Mouse (Mus musculus): ENCODE data around the gene 1600014C23Rik.
A peak's percentile ranks its signal among the peaks of the same experiment; 100 is the strongest.

Gene 1600014C23Rik

DNA sequence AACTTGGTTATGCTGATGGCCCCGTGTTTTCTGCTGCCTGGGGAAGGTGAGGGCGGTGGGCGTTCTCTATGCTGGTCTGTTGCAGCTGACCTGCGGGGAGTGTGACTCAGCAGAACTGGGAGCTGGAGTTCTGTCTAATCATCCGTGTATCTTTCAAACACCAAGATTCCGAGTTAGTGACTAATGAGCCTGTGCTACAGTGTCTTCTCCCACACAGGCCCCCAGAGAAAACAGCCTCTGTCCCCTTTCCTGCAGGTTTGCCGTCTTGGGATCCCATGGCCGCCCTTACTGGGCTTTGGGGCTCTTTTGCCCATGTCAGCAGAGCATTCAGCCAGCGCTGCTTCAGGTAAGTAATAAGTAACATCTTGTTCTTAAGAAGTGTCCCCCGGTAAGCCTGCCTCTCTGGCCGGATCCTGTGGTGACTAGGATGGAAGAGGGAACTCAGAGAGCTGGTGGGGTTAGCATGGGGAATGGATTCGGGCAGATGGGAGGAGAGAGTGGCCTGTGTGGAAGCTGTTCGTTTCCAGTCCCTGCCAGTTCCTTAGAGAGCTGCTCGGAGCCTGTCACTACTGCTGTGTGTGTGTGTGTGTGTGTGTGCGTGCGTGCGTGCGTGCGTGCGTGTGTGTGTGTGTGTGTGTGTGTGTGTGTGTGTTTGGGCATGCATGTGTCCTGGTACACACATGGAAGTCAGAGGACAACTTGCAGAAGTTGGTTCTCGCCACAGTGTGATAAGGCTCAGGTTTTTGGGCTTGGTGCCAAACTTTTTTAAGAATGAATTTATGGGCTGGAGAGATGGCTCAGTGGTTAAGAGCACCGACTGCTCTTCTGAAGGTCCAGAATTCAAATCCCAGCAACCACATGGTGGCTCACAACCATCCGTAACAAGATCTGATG is 38.2 kb downstream of the 1600014C23Rik start:
- ATAC-seq (ENCODE audit: insufficient number of reproducible peaks, low FRiP score, low TSS enrichment) = no peak

DNA sequence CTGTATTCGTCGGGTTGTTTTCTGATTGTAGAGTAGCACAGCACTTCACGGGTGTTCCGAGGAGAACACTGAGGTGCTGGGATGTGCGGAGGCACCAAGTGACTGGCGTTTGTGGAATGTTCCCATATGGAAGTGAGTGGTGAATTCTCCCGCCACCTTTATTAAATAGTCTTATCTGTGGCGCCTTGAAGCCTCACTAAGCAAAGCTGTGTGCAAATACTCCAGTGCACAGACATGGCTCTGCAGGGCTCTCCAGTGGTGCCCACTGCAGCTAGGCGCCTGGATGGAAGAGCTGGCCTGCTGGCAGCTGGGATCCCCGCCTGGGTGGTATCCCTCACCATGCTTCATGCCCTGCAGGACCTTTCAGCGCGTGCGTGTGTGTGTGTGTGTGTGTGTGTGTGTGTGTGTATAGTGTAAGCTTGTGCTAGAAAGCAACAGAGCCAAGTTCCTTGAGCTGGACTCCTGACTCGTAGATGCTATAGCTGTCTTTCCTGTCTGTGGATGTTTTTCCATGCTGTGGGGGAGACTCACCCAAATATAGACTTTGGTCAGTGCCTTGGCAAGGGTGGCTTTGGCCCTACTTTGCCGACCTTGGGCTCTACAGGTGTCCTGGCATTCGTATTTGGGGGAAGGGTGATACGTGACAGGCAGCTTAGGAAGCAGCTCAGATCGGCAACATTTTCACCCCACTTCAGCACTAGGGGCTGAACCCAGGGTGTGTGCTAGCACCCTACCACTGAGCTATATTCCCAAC is 39.7 kb downstream of the 1600014C23Rik start:
- no peak for ATAC-seq (ENCODE audit: insufficient number of reproducible peaks, low FRiP score, low TSS enrichment)

DNA sequence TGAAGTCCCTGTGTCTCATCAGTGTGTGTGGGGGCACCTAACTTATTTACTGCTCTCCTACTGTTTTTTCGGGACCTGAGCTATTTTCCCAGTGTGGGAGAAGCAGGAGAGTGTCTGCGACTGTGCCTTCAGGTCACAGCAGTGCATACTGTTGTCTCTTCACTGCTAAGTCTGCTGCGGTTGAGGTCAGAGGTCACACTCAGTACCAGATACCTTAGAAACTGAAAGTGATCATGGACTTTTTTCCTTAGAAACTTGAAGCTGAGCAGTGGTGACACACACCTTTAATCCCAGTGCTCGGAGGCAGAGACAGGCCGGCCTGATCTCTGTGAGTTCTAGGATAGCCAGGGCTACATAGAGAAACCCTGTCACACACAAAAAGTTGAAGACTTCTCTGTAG is 41.5 kb downstream of the 1600014C23Rik start:
- ATAC-seq (ENCODE audit: insufficient number of reproducible peaks, low FRiP score, low TSS enrichment) = no peak

DNA sequence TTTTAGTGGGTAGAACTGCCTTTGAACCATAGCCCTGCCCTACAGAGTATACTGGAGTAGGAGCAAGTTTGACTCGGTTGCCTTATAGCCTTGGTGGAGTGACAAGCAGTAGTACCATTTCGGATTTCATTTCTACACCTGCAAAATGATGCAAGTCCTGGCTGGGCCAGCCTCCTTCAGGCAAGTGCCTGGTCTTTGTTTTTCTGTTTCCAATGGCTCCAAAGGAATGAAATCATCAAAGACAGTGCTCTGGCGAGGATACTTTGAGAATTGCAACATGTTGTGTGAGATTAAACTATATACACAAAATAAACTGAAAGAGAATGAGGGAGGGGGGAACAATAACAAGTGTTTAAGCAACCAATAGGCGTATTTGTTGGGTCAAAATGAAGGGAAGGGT is 43.6 kb downstream of the 1600014C23Rik start:
- no peak for ATAC-seq (ENCODE audit: insufficient number of reproducible peaks, low FRiP score, low TSS enrichment)

DNA sequence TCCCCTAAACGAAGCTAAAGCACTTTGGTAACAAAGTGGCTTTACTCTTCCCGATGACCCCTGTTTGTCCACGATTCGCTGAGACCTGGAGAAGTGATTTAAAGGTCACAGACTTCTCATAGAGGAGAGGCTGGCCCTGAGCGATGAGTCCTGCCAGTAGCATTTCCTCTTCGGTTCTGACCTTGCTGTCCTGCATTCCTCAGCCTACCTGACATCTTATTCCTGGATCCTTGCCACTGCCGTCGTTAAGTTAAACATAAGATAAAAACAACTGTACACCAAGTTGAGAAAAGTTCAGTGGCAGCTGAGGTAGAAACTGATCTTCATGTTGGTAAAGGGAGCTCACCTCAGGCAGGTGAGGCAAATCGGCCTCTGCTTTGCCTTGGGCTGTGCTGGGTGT is 44.5 kb downstream of the 1600014C23Rik start:
- no peak for ATAC-seq (ENCODE audit: insufficient number of reproducible peaks, low FRiP score, low TSS enrichment)

DNA sequence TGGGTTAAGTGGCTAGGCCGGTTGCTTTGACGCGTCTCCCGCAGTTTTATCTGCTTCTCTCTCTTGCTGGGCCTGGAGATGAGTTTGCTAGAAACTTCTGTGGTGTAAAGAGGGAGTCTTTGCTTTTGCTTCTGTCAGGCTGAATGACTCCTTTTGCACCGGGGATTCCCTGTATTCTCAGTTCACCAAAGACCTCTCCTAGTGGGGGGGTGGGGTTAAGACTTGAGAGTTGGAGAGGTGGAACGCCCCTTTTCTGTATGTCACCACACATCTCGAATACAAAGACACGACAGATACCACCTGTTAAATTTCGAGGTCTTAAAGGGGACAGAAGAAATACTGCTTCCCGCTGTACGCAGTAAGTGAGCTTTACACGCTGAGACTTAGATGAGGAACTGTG is 46.9 kb downstream of the 1600014C23Rik start, which contains the start of gene Tmem63b:
TSS of gene Tmem63b (minus strand) at position 190 of the 400 bp plus-strand sequence.
- no peak for ATAC-seq (ENCODE audit: insufficient number of reproducible peaks, low FRiP score, low TSS enrichment)

DNA sequence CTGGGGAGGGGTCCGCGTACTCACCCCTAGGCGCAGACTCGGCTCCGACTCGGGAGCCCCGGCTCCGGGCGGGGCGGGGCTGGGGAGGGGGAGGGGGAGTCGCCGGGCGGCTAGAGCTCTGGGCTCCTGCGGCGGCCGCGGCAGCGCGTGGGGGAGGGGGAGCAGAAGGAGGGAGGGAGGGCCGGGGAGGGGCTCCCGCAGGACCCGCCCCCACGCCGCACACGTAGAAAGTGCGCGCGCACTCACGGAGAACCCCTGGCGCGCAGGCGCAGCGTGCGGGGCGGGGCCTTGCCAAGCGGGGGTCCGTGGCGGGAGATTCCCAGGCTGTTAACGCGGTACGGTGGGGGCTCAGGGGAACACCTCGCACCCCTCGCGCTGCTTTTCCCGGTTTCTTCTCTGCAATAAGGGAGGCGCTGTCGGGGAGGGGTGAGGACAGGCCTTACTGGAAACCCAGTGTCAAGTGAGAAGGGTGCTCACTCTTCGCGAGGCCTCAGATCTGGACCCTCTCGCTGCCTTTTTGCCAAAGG is 47.5 kb downstream of the 1600014C23Rik start, which contains the start of gene Mrpl14:
TSS of gene Mrpl14 (plus strand) at position 230 of the 527 bp plus-strand sequence.
- peak; percentile 59 for ATAC-seq (ENCODE audit: insufficient number of reproducible peaks, low FRiP score, low TSS enrichment)

DNA sequence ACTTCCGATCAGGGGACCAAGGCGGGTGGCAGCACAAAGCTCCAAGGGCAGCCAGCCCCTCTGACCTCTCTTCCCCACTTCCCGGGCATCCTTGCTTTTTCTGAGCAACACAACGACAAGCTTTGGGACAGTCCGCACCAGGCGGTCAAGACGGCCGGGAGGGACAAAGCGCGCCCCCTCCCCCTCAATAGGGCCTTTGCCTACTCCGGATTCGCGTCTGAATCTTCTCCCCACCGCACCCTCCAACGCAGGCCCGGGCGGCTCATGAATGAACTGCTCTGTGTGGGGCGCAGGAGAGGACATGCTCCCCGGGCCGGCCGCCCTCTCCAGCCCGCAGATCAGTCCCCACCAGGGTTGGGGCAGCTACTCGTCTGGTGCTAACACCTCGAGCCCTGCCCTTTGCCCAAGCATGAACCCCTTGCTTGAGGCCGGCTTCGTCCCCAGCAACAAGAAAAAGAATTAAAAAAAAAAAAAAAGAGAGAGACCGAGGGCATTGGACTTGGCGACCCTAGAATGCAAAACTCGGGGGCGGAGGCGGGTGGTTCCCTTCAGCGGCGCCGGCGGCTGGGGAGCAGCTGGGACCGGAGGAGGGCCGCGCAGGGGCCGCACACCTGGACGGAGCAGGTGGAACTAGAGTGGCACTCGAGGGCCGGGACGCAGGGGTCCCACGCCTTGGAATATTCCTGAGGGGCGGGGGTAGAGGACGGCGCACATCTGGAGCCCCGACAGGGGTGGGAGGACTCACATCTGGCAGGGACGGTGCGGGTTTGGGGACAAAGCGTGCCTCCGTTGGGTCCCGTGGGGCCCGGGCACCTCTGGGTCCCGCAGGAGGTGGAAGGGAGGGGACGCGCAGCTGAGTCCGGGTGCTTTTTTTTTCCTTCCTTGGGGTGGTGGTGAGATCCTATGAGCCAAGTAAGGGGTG is 48.2 kb downstream of the 1600014C23Rik start:
- ATAC-seq (ENCODE audit: insufficient number of reproducible peaks, low FRiP score, low TSS enrichment) = peak; percentile 64

DNA sequence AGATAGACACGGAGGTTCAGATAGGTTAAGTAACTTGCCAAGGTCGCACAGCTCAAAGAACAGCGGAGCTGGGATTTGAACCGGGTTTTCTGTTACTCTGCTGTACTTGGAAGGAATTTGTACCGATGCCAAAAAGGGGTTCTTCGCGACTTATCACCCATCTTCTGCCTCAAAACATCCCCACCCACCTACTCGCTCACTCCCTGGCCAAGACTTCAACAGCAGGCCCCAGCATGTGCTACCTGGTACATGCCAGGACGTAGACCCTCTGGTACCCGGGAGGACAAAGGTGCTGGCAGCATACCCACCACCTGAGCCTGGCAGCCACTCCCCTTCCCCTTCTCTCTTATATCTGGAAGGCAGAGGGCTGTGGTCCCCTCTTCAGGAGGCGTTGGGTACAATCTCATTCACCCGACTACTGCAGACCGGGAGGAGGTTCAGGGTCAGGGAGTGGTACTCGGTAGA is 48.9 kb downstream of the 1600014C23Rik start:
- no peak for ATAC-seq (ENCODE audit: insufficient number of reproducible peaks, low FRiP score, low TSS enrichment)

All from cerebellum, adult (tissue).